ENCODE assay signal across 1 mouse cellular context in genomic region chr17:26511816-26512774, GRCm38 (mm10).
TF ChIP-seq lines count a peak whose summit lies in the region.

No protein-coding gene starts in this region.

TF ChIP-seq in CH12.LX, 34 proteins besides CTCF, POLR2A, EP300 and RAD21:
- TF ChIP-seq MAZ (IDR thresholded peaks at IDR 0.05; ENCODE audit: low read depth, low read length) (no peak), ZKSCAN1 (IDR thresholded peaks at IDR 0.05; ENCODE audit: borderline replicate concordance, low read depth, low read length) (peak; percentile 62)
